Mouse (Mus musculus) left cerebral cortex, postnatal 36 days (tissue): ENCODE measurements around the gene Tspyl1. TPM values are rescaled to one million over a fixed set of nuclear protein-coding genes. Genes with fewer than 3 reads are reported as not detected.
A peak's percentile ranks its signal among the peaks of the same experiment; 100 is the strongest.
"Not testable (repeated sequence)": the region's sequence is repeated elsewhere in the genome, so short reads cannot be mapped to it uniquely, and the experiment has no call there.

Source experiments
- DNase-seq, 2 experiments: peaks; one replicate each; pipeline ENCODE4 v3.0.0; 2021 to 2022; ENCODE audit warnings: low spot score in 2 of 2, mixed read lengths in 1 of 2
- intact Hi-C: fragments of 180-260 bp; cut with DNase I; formaldehyde crosslinking; loops from one replicate; pipeline ENCODE4 v1.15.1; 2025
- total RNA-seq, 2 experiments: library from RNA; stranded (reverse); gene quantifications; 2 replicates each; pipeline ENCODE4 v1.2.3; 2021

Tspyl1 gene
- total RNA-seq: 100 to 1,000 TPM; 155 to 166 TPM

DNA sequence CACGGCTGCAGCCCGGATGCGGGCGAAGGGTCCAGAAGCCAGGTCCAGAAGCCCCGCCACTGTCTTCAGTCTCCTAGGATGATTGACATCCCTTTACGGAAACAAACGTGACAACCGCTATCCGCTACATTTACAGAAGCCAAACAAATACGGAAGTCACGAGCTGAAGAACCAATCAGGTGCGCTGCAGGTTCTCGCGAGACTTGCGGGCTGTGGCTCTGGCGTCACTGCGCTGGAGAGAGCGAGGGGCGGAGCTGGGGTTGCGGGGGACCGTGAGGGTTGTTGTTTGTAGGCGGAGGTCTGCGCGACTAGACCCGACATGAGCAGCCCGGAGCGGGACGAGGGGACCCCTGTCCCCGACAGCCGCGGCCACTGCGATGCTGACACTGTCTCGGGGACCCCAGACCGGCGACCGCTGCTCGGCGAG, at the start of gene Tspyl1:
TSS of gene Tspyl1 (plus strand) at position 229 of the 427 bp plus-strand sequence.
- peak; percentile 98 for DNase-seq

GRCm38 (mm10) chr10:34233418-34233817, 48.6 kb upstream of the Tspyl1 start:
- no peak for DNase-seq
- intact Hi-C loops: no loop called here

More for the DNA sequence above, at the start of gene Tspyl1:
- intact Hi-C loops: loop anchor here (2.0 to 5.0 kb wide), 5 partner anchors 15 to 265 kb away; partner anchors contain the start of genes Calhm5, Dse, Rwdd1 and Tspyl4

DNA sequence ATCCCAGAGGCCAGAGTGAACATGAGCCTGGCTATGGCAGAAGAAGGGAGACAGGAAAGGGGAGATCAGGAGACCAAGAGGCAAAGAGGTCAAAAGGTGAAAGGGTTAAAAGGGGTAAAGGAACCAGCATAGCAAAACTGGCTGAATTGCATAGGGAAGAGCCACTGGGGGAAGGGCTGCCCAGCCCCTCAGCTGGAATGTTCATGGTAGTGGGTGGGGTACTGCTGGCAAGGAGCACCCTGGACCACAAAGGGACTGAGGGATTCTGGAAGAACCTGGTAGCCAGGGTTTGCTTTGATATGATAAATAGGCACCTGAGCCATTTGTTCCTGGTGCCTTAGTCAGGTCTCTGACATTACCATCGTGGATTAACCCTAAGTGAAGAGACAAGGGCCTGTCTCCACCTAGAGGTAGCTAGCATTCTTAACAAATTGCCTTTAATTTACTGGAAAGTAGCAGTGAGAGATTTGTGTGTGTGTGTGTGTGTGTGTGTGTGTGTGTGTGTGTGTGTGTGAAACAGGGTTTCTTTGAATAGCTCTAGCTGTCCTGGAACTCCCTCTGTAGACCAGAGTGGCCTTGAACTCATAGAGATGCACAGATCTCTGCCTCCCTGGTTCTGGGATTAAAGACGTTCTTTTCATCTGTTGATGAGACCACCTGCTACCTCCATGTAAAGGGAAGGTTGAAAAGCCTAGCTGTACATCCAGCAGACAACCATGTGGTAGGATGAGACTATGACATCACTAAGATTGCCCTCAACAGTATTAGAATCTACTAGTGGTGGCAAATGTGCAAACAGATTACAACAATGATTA, 47.9 kb upstream of the Tspyl1 start:
- intact Hi-C loops: no loop called here
- no peak for DNase-seq

GRCm38 (mm10) chr10:34235384-34235783, 46.6 kb upstream of the Tspyl1 start:
- intact Hi-C loops: no loop called here

DNA sequence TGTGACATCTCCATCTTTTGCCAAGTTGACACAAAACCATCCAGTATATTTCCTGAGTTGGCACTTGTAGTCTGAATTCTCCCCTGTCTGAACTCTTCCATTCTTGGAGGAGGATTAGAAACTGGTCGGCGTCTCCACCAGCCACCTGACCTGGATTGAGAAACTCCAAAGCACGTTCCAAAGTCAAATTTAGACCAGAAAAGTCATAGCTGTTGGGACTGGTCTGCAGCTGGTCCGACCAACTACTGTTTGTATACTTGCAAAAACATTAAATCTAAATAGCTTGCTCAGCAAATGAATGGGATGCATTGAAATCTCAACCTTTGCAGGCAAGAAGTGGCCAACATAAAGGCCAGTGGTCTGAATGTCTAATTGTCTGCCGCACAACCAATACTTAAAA, 45.4 kb upstream of the Tspyl1 start:
- no peak for DNase-seq
- intact Hi-C loops: no loop called here

More at GRCm38 (mm10) chr10:34235384-34235783, 46.6 kb upstream of the Tspyl1 start:
- DNase-seq: no peak

DNA sequence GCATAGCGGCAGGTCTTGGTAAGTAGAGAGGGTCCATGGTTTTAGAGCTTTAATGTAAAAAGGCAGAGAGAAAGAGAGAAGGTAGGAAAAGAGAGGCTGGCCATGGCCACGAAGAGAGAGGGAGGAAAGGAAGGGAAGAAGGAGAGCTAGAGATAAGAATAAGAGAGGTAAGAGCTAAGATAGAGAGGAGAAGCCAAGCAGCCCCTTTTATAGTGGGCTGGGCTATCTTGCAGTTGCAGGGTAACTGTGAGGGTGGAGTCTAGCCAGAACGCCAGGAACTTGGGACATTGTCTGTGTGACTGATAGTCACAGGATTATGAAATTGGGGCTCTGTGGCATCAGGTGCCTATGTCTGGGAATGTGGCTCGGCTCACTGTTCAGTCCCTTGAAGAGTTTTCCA, 43.5 kb upstream of the Tspyl1 start:
- DNase-seq: no peak
- intact Hi-C loops: no loop called here

DNA sequence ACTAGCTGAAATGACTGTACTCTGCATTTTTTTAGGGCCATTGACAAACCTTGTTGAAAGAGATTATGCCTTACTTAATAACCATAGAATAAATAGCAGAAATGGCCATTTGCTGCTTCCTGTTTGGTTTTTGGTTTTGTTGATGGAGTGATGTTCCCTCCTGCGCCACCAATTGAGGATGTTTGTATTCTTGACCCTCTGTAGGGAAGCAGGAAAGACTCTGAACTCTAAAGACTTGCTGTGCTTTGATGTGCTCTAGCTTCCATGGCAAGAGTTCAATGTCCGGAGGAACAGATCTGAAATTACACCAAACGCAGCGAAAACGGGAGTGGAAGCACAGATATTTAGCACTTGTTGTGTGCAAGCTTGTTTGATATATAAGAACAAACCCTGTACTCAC, 37.2 kb upstream of the Tspyl1 start:
- intact Hi-C loops: no loop called here
- no peak for DNase-seq

- no peak for DNase-seq
- intact Hi-C loops: no loop called here
These were observed 35.9 kb upstream of the Tspyl1 start for GRCm38 (mm10) chr10:34246106-34246505.

GRCm38 (mm10) chr10:34247757-34248156, 34.2 kb upstream of the Tspyl1 start:
- DNase-seq: no peak
- intact Hi-C loops: no loop called here

- intact Hi-C loops: no loop called here
- DNase-seq: no peak
These were observed 32.4 kb upstream of the Tspyl1 start for GRCm38 (mm10) chr10:34249594-34249993.

DNA sequence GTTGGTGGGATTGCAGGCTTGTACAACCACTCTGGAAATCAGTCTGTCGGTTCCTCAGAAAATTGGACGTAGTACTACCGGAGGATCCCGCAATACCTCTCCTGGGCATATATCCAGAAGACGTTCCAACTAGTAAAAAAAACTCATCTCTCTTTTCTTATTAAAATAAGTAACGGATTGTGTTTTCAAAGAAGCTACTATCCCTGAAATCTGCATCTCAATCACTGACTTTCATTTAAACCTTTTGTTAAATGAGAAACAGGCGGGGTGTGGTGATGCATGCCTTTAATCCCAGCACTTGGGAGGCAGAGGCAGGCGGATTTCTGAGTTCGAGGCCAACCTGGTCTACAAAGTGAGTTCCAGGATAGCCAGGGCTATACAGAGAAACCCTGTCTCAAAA, 29.2 kb upstream of the Tspyl1 start:
- DNase-seq, intact Hi-C loops: not testable (repeated sequence)

DNA sequence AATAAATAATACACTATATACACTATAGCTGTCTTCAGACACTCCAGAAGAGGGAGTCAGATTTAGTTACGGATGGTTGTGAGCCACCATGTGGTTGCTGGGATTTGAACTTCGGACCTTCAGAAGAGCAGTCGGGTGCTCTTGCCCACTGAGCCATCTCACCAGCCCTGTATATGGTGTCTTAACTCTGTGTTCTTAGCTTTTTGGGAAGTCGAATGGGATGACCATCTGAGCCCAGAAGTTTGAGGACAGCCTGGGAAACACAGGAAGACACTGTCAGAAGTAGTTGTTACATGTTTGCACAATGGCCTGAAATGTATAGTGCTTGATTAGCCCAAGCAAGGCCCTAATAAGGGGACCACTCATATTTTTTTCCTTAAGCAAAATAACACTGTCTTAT, 16.9 kb upstream of the Tspyl1 start:
- intact Hi-C loops: no loop called here

GRCm38 (mm10) chr10:34267312-34268070, 14.5 kb upstream of the Tspyl1 start:
- no peak for DNase-seq
- intact Hi-C loops: no loop called here

More for the DNA sequence above, 16.9 kb upstream of the Tspyl1 start:
- DNase-seq: no peak

DNA sequence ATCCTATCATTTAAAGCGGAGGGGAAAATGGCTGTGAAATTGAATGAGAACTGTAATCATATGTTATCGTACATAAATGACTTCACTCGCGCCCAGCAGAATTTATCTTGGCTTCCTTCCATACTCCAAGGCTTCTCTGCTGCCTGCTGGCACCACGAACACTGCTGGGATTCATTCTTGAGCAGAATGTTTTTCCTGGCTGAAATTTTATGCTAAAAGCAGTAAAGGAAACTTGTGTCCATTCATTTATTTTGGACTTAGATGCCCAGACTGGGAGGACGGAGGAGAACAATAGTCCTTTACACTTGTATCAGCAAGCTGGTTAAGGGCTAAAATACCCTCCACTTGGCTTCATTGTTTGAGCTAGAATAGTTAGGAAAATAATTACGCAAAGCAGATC, 10.3 kb upstream of the Tspyl1 start:
- DNase-seq: no peak
- intact Hi-C loops: no loop called here

DNA sequence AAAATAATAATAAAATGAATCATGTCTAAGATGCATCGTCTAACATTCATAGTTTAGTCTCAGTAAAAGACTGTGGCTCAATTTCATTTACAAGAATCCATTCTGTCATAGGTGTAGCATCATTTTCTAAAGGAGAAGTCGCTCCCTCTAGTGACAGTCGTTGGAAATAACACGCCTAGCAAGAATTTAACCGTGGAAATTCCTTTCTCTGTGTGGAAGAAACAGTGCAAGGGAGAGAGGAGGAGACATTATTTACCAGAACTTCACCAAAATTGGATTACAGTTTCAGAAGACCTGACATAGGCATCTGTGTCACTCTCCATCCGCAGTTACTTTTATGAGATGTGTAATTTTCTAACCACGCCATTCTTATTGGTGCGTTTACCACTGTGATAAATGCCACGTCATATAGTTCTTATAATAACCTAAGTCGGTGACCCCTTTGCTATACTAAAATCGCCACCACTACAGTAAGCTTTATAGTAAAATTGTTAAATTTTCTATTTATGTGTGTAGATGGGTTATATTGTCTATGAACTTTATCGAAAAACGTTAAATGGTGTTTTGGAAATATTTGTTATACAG, 1.3 kb upstream of the Tspyl1 start:
- peak; percentile 13 to 44 for DNase-seq
- intact Hi-C loops: loop anchor here (5.0 kb wide), 3 partner anchors 183 to 263 kb away; partner anchors contain the start of genes Calhm5 and Rwdd1

DNA sequence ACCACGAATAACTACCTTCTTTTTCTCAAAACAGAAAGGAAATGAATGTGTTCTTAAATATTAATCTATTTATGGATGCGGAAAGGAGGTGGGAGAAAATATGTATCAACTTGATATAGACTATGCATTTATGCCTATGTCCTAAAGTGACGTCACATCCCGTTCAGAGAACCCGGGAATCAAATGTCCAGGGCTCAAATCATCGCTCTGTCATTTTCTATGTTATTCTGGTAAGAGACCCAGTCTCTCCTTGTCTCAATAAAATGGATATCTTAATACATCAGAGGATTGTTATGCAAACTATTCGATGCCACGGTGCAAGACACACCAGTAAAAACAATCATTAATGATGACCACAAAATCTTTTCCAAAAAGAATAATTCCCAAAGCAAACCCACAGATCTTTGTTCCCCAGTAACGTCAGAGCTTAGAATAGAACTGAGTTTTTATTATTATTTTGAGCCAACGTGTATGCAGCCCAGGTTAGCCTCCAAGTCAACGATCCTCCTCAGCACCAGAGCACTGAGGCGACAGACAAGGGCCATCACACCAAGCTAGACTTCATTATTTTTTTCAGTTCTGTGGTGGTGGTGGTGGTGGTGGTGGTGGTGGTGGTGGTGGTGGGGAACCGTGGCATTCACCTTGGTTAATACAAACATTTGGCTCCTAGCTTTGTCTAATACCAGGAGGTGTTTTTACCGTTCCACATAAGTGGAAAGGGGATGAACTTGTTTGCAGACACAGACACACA, 604 bp upstream of the Tspyl1 start:
- DNase-seq: no peak

GRCm38 (mm10) chr10:34282420-34283238, 639 bp downstream of the Tspyl1 start:
- DNase-seq: peak in 1 of 2 experiments; percentile 72

More for the DNA sequence above, 604 bp upstream of the Tspyl1 start:
- intact Hi-C loops: loop anchor here (5.0 kb wide), 3 partner anchors 184 to 264 kb away; partner anchors contain the start of genes Calhm5 and Rwdd1

DNA sequence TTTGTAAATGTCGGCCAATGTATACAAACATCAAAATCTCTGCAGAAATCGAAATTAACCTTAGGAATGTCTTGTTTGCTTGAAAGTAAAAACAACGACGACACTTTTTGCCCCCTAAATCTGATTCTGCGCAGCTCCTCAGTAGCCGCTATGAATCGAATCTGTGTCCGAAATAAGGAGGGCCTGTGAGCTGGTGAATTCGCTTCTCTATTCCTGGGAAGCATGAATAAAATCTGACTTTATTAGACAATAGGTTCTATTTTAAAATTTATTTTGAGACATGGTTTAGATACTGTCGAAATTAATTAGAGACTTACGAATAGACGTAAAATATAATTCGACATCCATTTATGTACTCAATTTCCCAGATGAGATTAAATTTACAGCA, 14.9 kb downstream of the Tspyl1 start:
- no peak for DNase-seq
- intact Hi-C loops: loop anchor here (2.0 to 5.0 kb wide), 2 partner anchors 14 to 280 kb away; partner anchors contain the start of genes Rwdd1 and Tspyl1

More at GRCm38 (mm10) chr10:34282420-34283238, 639 bp downstream of the Tspyl1 start:
- intact Hi-C loops: loop anchor here (2.0 to 5.0 kb wide), 5 partner anchors 14 to 265 kb away; partner anchors contain the start of genes Calhm5, Dse, Rwdd1 and Tspyl4
